Mouse (Mus musculus): ENCODE data around the gene Abca3. TPM values are rescaled to one million over a fixed set of nuclear protein-coding genes. Genes with fewer than 3 reads are reported as not detected.

Gene Abca3
- polyA plus RNA-seq, 1 experiment from 2014 or later: 33.0 TPM

DNA sequence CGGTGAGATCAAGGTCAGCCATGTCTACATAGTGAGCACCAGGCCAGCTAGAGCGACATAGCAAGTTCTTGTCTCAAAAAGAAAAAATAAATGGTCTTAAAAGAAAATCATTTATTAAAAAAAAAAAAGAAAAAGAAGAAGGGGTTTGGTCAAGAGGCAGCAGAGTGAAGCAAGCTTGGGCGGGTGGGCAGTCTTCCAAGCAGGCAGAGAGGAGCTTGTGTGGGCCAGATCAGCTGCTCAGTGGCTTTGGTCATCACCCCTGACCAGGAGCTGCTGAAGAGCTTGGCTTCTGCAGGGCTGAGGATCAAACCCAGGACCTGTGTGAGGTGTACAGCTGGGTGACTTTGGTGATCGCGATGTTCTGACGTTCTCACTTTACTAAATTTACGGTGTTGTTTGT lies 42.7 kb downstream of the Abca3 start:
- WGBS: 91% methylated on average over 7 of the region's 7 CpGs
- no peak overlapping the region for H3K4me2 ChIP-seq (ENCODE audit: low read depth, low read length)
- no peak for ATAC-seq (ENCODE audit: low read depth)
- no peak overlapping the region for H3K27ac ChIP-seq (ENCODE audit: low read depth, low read length)
- H3K4me1 ChIP-seq (ENCODE audit: control insufficient read depth, insufficient read depth, low read length): no peaks in the 10 kb centered on the region
- H3K9ac ChIP-seq (replicated peaks; ENCODE audit: low read depth, low read length): no peak overlapping the region
- H3K4me3 ChIP-seq (ENCODE audit: low read depth, low read length): no peak overlapping the region
- no peaks in the 10 kb centered on the region for H3K27me3 ChIP-seq (ENCODE audit: control insufficient read depth, insufficient read depth, low read length)
- no peaks in the 10 kb centered on the region for H3K9me3 ChIP-seq (ENCODE audit: control insufficient read depth, low read length)
- peaks cover 32% of the 10 kb centered on the region for H3K36me3 ChIP-seq (ENCODE audit: control insufficient read depth, insufficient read depth, low read length)

DNA sequence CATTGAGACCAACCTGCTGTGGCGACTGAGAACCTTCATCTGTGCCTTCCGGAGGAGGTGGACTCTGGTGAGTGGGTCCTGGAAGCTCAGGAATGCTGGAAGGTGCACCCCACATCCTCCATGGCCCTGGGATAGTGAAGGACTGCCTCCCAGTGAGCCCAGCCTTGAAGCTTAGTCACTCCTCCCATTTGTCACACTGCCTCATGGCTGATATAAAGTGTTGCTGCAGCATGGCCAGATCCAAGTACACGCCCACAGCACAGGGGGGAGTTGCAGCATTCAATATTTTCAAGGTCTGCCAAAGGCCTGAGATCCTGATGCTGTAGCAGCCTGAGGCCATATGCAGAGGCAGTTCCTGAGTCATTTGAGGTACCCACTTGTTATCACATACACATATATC lies 50.6 kb downstream of the Abca3 start:
- WGBS: 89% methylated on average over 3 of the region's 3 CpGs
- H3K4me3 ChIP-seq (ENCODE audit: low read depth, low read length): no peak overlapping the region
- ATAC-seq (ENCODE audit: low read depth): no peak
- no peaks in the 10 kb centered on the region for H3K4me1 ChIP-seq (ENCODE audit: control insufficient read depth, insufficient read depth, low read length)
- no peaks in the 10 kb centered on the region for H3K27me3 ChIP-seq (ENCODE audit: control insufficient read depth, insufficient read depth, low read length)
- H3K9me3 ChIP-seq (ENCODE audit: control insufficient read depth, low read length): no peaks in the 10 kb centered on the region
- H3K27ac ChIP-seq (ENCODE audit: low read depth, low read length): no peak overlapping the region
- H3K36me3 ChIP-seq (ENCODE audit: control insufficient read depth, insufficient read depth, low read length): peaks cover 77% of the 10 kb centered on the region
- H3K4me2 ChIP-seq (ENCODE audit: low read depth, low read length): no peak overlapping the region
- H3K9ac ChIP-seq (replicated peaks; ENCODE audit: low read depth, low read length): no peak overlapping the region

DNA sequence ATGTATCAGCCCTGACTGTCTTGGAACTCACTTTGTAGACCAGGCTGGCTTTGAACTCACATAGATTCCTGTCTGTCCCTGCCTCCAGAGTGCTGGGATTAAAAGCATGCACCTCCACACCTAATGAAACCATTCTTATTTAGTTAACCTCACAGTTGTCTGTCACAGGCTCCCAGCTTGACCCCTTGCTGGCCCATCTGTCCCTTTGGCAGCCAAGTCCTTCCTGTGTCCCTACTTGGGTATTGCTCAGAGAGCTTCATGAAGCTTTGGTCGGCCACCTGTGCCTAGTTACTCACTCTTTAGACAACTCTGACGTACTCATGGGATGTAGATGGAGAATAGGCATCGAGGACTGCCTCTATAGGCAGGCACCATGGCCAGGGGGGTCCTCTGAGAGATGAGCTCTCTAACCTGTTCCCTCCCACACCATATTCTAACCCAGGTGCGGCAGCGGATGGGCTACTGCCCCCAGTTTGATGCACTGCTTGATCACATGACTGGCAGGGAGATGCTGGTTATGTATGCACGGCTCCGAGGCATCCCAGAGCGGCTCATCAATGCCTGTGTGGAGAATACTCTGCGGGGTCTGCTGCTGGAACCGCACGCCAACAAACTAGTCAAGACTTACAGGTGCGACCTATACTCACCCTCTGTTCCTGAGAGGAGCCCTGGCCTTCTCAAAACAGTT lies 55.5 kb downstream of the Abca3 start:
- Histone ChIP-seq H3K27ac (ENCODE audit: low read depth, low read length) (no peak overlapping the region), H3K4me2 (ENCODE audit: low read depth, low read length) (no peak overlapping the region), H3K4me1 (ENCODE audit: control insufficient read depth, insufficient read depth, low read length) (no peaks in the 10 kb centered on the region), H3K4me3 (ENCODE audit: low read depth, low read length) (no peak overlapping the region), H3K9me3 (ENCODE audit: control insufficient read depth, low read length) (no peaks in the 10 kb centered on the region), H3K9ac (replicated peaks; ENCODE audit: low read depth, low read length) (no peak overlapping the region), H3K27me3 (ENCODE audit: control insufficient read depth, insufficient read depth, low read length) (no peaks in the 10 kb centered on the region), H3K36me3 (ENCODE audit: control insufficient read depth, insufficient read depth, low read length) (peaks cover 57% of the 10 kb centered on the region)
- 91% methylated on average over 12 of the region's 12 CpGs for WGBS
- no peak for ATAC-seq (ENCODE audit: low read depth)

DNA sequence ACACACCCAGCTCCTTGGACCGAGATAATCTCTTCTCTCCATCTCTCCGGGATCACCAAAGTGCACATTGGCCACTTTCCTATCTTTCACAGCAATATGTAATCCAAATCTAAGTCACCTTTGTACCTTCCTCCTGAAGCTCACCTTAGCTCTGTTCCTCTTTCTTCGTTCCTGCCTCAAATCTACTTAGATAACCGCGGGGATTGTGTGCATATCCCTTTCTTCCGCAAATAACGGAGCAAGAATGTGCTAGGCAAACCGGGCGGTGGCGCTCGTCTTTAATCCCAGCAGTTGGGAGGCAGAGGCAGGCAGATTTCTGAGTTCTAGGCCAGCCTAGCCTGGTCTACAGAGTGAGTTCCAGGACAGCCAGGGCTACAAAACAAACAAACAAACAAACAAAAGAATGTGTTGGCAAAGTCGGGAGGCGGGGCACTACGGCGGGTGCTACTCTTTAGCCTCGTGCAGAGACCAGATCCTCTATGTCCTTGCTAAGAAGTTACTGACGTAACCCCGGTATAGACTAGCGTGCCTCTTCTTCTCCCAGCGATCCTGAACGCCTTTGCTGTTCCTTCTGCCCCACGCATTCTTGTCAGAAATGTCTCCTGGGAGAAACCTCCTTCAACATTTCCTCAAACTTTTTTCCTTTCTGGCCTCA lies 61.9 kb downstream of the Abca3 start:
- Histone ChIP-seq H3K9ac (replicated peaks; ENCODE audit: low read depth, low read length) (peak overlapping the region; percentile 62), H3K36me3 (ENCODE audit: control insufficient read depth, insufficient read depth, low read length) (peaks cover 20% of the 10 kb centered on the region), H3K27me3 (ENCODE audit: control insufficient read depth, insufficient read depth, low read length) (no peaks in the 10 kb centered on the region), H3K27ac (ENCODE audit: low read depth, low read length) (peak overlapping the region; percentile 77), H3K4me2 (ENCODE audit: low read depth, low read length) (peak overlapping the region; percentile 93), H3K9me3 (ENCODE audit: control insufficient read depth, low read length) (no peaks in the 10 kb centered on the region), H3K4me1 (ENCODE audit: control insufficient read depth, insufficient read depth, low read length) (peaks cover 20% of the 10 kb centered on the region; the same call in 1 of the 2 replicates), H3K4me3 (ENCODE audit: low read depth, low read length) (peak overlapping the region; percentile 91)
- 0 out of 2 replicates have a peak, but pooled peaks have one; percentile 18 for ATAC-seq (ENCODE audit: low read depth)
- 35% methylated on average over 22 of the region's 22 CpGs for WGBS

DNA sequence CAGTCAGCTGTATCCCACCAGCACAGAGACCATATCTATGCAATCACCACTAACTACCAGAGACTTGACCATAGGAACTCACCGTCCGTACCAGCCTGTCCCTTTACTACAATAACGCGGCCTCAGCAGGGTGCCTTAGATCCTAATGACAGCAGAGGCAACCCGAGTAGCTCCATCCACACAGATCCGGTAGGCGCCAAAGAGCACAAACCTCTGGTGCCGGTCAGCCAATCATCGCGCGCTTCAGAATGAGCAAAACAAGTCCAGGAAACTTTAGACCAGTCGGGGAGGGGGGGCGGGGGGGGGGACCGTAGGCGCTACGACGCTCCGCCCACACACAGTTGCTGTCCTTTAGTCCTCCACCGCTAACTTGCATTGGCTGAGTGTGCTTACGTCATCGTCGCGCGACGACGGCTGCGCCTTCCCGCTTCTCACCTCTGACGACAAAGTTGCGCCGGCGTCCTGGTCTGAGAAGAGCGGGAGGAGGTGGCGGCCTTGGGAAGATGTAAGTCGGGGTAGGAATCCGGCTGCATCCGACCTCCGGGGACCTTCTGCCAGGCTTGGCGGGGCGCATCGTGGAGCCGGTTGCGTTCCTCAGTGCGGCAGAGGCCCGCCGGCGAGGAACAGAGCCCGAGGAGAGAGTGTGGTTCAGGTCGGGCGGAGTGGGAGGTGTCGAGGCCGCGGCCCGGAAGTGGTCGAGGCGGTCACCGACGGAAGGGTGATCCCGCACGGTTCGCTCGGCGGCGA lies 62.7 kb downstream of the Abca3 start, which contains the start of gene Rnps1:
Gene Rnps1, plus strand, starts transcription at position 336 of the 747 bp plus-strand sequence.
- WGBS: under 1% methylated on average over 64 of the region's 64 CpGs
- peaks cover 19% of the 10 kb centered on the region for H3K36me3 ChIP-seq (ENCODE audit: control insufficient read depth, insufficient read depth, low read length)
- peaks cover 20% of the 10 kb centered on the region; the same call in 1 of the 2 replicates for H3K4me1 ChIP-seq (ENCODE audit: control insufficient read depth, insufficient read depth, low read length)
- no peaks in the 10 kb centered on the region for H3K27me3 ChIP-seq (ENCODE audit: control insufficient read depth, insufficient read depth, low read length)
- peak within 1 kb of the TSS; percentile 92 for H3K27ac ChIP-seq (ENCODE audit: low read depth, low read length)
- peak; percentile 97 for ATAC-seq (ENCODE audit: low read depth)
- H3K9me3 ChIP-seq (ENCODE audit: control insufficient read depth, low read length): no peaks in the 10 kb centered on the region
- H3K4me3 ChIP-seq (ENCODE audit: low read depth, low read length): peak within 1 kb of the TSS; percentile 91
- peak within 1 kb of the TSS; percentile 94 for H3K9ac ChIP-seq (replicated peaks; ENCODE audit: low read depth, low read length)
- peak within 1 kb of the TSS; percentile 93 for H3K4me2 ChIP-seq (ENCODE audit: low read depth, low read length)

DNA sequence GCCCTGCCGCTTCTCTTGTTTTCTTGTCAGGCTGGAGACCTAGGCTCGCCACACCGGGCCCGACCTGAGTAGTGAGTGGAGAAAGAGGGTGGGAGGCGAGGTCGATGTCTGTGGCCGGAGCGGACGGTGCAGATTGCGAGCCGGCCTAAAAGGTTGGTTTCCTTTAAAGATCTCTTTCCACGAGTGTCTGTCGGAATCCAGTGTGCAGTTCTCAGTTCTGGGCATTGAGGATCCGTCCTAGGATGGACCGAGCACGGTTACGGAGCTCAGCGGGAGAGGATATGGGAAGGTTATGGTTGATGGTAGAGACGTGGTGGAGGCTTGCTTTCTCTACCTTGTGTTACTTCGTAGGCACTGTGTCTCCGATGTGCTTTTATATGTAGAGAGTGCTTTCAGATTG lies 63.3 kb downstream of the Abca3 start:
- whole genome bisulfite sequencing: 1% methylated on average over 21 of the region's 21 CpGs
- ATAC-seq (ENCODE audit: low read depth): no peak
- peaks cover 18% of the 10 kb centered on the region for H3K36me3 ChIP-seq (ENCODE audit: control insufficient read depth, insufficient read depth, low read length)

DNA sequence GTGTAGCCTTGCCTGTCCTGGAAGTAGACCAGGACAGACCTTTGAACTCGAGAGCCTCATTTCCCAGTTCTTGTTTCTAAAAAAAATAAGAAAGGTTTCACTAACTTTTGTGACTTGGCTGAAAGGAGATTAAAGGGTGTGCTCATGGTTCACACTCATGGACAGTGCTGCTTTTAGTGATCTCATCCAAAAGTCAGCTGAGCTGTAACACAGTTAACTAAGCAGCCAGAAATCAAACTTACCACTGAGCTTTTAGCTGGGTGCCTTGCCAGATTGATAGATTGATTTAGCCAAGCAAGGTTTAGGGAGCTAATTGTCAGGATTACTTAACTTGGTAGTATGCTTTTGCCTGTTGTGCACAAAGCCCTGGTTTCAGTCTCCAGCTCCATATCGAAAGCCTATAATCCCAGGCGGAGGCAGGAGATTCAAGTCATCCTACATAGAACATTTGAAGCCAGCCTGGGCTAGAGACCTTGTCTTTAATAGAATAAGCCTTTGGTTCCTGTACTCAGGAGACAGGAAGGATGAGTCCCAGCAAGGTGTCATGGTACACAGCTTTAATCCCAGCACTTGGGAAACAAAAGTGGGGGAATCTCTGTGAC lies 64.4 kb downstream of the Abca3 start:
- H3K27me3 ChIP-seq (ENCODE audit: control insufficient read depth, insufficient read depth, low read length): no peaks in the 10 kb centered on the region
- peak overlapping the region; percentile 93; the same call in 1 of the 2 replicates for H3K4me2 ChIP-seq (ENCODE audit: low read depth, low read length)
- H3K9me3 ChIP-seq (ENCODE audit: control insufficient read depth, low read length): no peaks in the 10 kb centered on the region
- no peak overlapping the region for H3K9ac ChIP-seq (replicated peaks; ENCODE audit: low read depth, low read length)
- H3K36me3 ChIP-seq (ENCODE audit: control insufficient read depth, insufficient read depth, low read length): peaks cover 24% of the 10 kb centered on the region
- no peak overlapping the region for H3K27ac ChIP-seq (ENCODE audit: low read depth, low read length)
- H3K4me3 ChIP-seq (ENCODE audit: low read depth, low read length): peak overlapping the region; percentile 91
- H3K4me1 ChIP-seq (ENCODE audit: control insufficient read depth, insufficient read depth, low read length): peaks cover 20% of the 10 kb centered on the region; the same call in 1 of the 2 replicates
- no peak for ATAC-seq (ENCODE audit: low read depth)
- 91% methylated on average over 3 of the region's 3 CpGs for WGBS

More for the DNA sequence above, 63.3 kb downstream of the Abca3 start:
- peak overlapping the region; percentile 94 for H3K9ac ChIP-seq (replicated peaks; ENCODE audit: low read depth, low read length)
- H3K4me1 ChIP-seq (ENCODE audit: control insufficient read depth, insufficient read depth, low read length): peaks cover 20% of the 10 kb centered on the region; the same call in 1 of the 2 replicates
- H3K27me3 ChIP-seq (ENCODE audit: control insufficient read depth, insufficient read depth, low read length): no peaks in the 10 kb centered on the region
- H3K27ac ChIP-seq (ENCODE audit: low read depth, low read length): peak overlapping the region; percentile 92
- H3K9me3 ChIP-seq (ENCODE audit: control insufficient read depth, low read length): no peaks in the 10 kb centered on the region
- peak overlapping the region; percentile 91 for H3K4me3 ChIP-seq (ENCODE audit: low read depth, low read length)
- H3K4me2 ChIP-seq (ENCODE audit: low read depth, low read length): peak overlapping the region; percentile 93

DNA sequence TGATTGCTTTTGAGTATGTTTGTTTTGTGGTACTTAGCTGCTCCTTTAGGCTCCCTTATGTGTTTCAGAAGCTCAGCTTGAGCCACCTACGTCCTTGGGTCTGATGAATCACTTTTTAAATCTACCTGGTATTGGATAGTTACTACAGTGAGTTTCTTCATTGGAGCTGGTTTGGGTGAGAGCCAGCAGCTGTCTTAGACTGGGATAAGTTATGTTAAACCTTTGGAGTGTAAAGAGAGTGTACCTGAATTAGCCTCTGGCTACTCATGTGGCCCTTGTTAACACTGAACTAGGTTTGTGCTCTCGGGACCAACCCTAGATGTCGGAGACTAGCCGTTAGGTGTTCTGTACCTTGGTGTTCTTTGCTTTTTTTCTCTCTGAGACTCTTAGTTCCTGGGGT lies 71.4 kb downstream of the Abca3 start:
- no peak overlapping the region for H3K27ac ChIP-seq (ENCODE audit: low read depth, low read length)
- no peak overlapping the region for H3K4me2 ChIP-seq (ENCODE audit: low read depth, low read length)
- peaks cover 8% of the 10 kb centered on the region for H3K4me1 ChIP-seq (ENCODE audit: control insufficient read depth, insufficient read depth, low read length)
- no peaks in the 10 kb centered on the region for H3K9me3 ChIP-seq (ENCODE audit: control insufficient read depth, low read length)
- H3K9ac ChIP-seq (replicated peaks; ENCODE audit: low read depth, low read length): no peak overlapping the region
- ATAC-seq (ENCODE audit: low read depth): no peak
- WGBS: over 99% methylated on average over 4 of the region's 4 CpGs
- H3K4me3 ChIP-seq (ENCODE audit: low read depth, low read length): no peak overlapping the region
- peaks cover 53% of the 10 kb centered on the region for H3K36me3 ChIP-seq (ENCODE audit: control insufficient read depth, insufficient read depth, low read length)
- no peaks in the 10 kb centered on the region for H3K27me3 ChIP-seq (ENCODE audit: control insufficient read depth, insufficient read depth, low read length)
